Mouse (Mus musculus) layer of hippocampus, postnatal 10 days (tissue): Measurements from ENCODE around the gene Awat1. TPM values are rescaled to one million over a fixed set of nuclear protein-coding genes. Genes with fewer than 3 reads are reported as not detected.

Experiments
- DNase-seq, 2 experiments: peaks; one replicate each; pipeline ENCODE4 v3.0.0; 2021; ENCODE audit warnings: low spot score in 2 of 2
- long read RNA-seq: library from polyadenylated mRNA; stranded (forward); transcript quantifications from one replicate; pipeline ENCODE4 v2.0.0, GENCODE M21; 2023
- total RNA-seq, 2 experiments: library from RNA; stranded (reverse); gene quantifications; 2 replicates each; pipeline ENCODE4 v1.2.3; 2021

The Awat1 gene
- total RNA-seq = not detected
- long read RNA-seq, partial matches to known transcripts = 0 of 1 reads
- long read RNA-seq, other reads (novel, unspliced or antisense) = 1 of 1 reads

- DNase-seq = no peak
Observed at GRCm38 (mm10) chrX:100571951-100572350, at the start of gene Awat1. Gene Awat1, plus strand, starts transcription at chrX:100572251.

- DNase-seq = no peak
Observed at GRCm38 (mm10) chrX:100524471-100524870, 47.6 kb upstream of the Awat1 start, which contains the start of gene Dgat2l6. Gene Dgat2l6, plus strand, starts transcription at chrX:100524838.

- DNase-seq = no peak
Observed at GRCm38 (mm10) chrX:100556026-100556425, 16.0 kb upstream of the Awat1 start.

GRCm38 (mm10) chrX:100565696-100566095 lies 6.4 kb upstream of the Awat1 start:
- DNase-seq = no peak

- DNase-seq = no peak
Observed at GRCm38 (mm10) chrX:100594791-100595190, 22.7 kb downstream of the Awat1 start, which contains the start of gene P2ry4. Gene P2ry4, minus strand, starts transcription at chrX:100594869.

GRCm38 (mm10) chrX:100597439-100597838 lies 25.4 kb downstream of the Awat1 start:
- peak; percentile 20 to 50 for DNase-seq

- no peak for DNase-seq
Observed at GRCm38 (mm10) chrX:100599755-100600154, 27.7 kb downstream of the Awat1 start.

GRCm38 (mm10) chrX:100605314-100605713 lies 33.3 kb downstream of the Awat1 start, which contains the start of gene Arr3:
Gene Arr3, plus strand, starts transcription at chrX:100605497.
- DNase-seq = no peak

GRCm38 (mm10) chrX:100618488-100618887 lies 46.4 kb downstream of the Awat1 start:
- no peak for DNase-seq

- DNase-seq = peak in 1 of 2 experiments; percentile 13
Observed at GRCm38 (mm10) chrX:100621366-100621765, 49.3 kb downstream of the Awat1 start.

- no peak for DNase-seq
Observed at GRCm38 (mm10) chrX:100624242-100624641, 52.2 kb downstream of the Awat1 start.

- no peak for DNase-seq
Observed at GRCm38 (mm10) chrX:100625146-100625545, 53.1 kb downstream of the Awat1 start.

- no peak for DNase-seq
Observed at GRCm38 (mm10) chrX:100625546-100625801, 53.4 kb downstream of the Awat1 start, which contains the start of gene Kif4. Gene Kif4, plus strand, starts transcription at chrX:100625737.

- peak; percentile 77 to 83 for DNase-seq
Observed at GRCm38 (mm10) chrX:100625802-100626793, 54.0 kb downstream of the Awat1 start, which contains the start of gene Pdzd11. Gene Pdzd11, minus strand, starts transcription at chrX:100626568.

Other genes starting within 250 kb of the Awat1 start
- not detected for gene Otud6a, start 143.2 kb upstream of the Awat1 start, total RNA-seq
- not detected for gene Awat2, start 129.5 kb upstream of the Awat1 start, total RNA-seq
- gene Igbp1, start 78.0 kb upstream of the Awat1 start, total RNA-seq = 10 to 100 TPM; 36.4 to 36.7 TPM
- not detected for gene Dgat2l6, start 47.4 kb upstream of the Awat1 start, total RNA-seq
- under 1 TPM; 0.07 to 0.09 TPM for gene P2ry4, start 22.6 kb downstream of the Awat1 start, total RNA-seq
- not detected for gene Arr3, start 33.2 kb downstream of the Awat1 start, total RNA-seq
- gene Kif4, start 53.5 kb downstream of the Awat1 start, total RNA-seq = 1 to 10 TPM; 3.2 to 3.8 TPM
- 10 to 100 TPM; 32.0 to 37.0 TPM for gene Pdzd11, start 54.3 kb downstream of the Awat1 start, total RNA-seq
- gene Gdpd2, start 157.6 kb downstream of the Awat1 start, total RNA-seq = 10 to 100 TPM; 20.0 to 20.9 TPM
- gene Dlg3, start 195.5 kb downstream of the Awat1 start, total RNA-seq = 100 to 1,000 TPM; 130 to 132 TPM